Mouse (Mus musculus) thymus, postnatal 36 days (tissue): ENCODE measurements around the gene Atp6v1d.

Source experiments
- DNase-seq, 2 experiments: peaks; one replicate each; pipeline ENCODE4 v3.0.0; 2022; ENCODE audit warnings: mixed read lengths in 2 of 2

The Atp6v1d gene

DNA sequence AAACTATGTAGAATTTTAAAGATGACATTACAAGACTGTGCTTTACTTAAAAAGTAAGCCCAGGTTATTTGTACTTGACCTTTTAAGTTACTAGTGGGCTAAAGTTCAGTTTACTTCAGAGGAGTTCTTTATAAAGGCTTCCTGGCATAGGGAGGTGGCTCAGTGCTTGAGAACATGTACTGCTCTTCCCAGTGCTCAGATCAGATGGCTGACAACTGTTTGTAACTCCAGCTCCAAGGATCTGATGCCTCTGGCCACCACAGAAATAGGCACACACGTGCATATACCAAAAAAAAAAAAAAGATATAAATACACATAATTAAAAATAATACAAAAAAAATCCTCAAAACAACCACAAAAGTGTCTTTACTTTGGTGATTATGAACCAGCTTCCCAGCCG lies 70.6 kb downstream of the Atp6v1d start:
- DNase-seq = no peak
